Mouse (Mus musculus) urinary bladder, postnatal 10 days (tissue): ENCODE results near the gene Pkp3.

Experiments
- DNase-seq: peaks from one replicate; pipeline ENCODE4 v3.0.0; 2022; ENCODE audit warnings: low spot score

Gene Pkp3

GRCm38 (mm10) chr7:141057541-141057940 is 20.5 kb upstream of the Pkp3 start:
- no peak for DNase-seq

- no peak for DNase-seq
These were observed 19.2 kb upstream of the Pkp3 start for GRCm38 (mm10) chr7:141058601-141059341.

- DNase-seq, result no peak
These were observed 18.1 kb upstream of the Pkp3 start for GRCm38 (mm10) chr7:141059929-141060328.

GRCm38 (mm10) chr7:141060426-141061242 is 17.4 kb upstream of the Pkp3 start, which contains the start of gene B4galnt4:
TSS of gene B4galnt4 (plus strand) at chr7:141061104.
- DNase-seq, result no peak

GRCm38 (mm10) chr7:141061269-141061692 is 16.7 kb upstream of the Pkp3 start:
- DNase-seq, result no peak

- no peak for DNase-seq
These were observed 15.5 kb upstream of the Pkp3 start for GRCm38 (mm10) chr7:141062525-141062924.

GRCm38 (mm10) chr7:141063353-141063752 is 14.7 kb upstream of the Pkp3 start:
- no peak for DNase-seq

GRCm38 (mm10) chr7:141064175-141064574 is 13.8 kb upstream of the Pkp3 start:
- DNase-seq, result no peak

GRCm38 (mm10) chr7:141064576-141064975 is 13.4 kb upstream of the Pkp3 start:
- no peak for DNase-seq

- no peak for DNase-seq
These were observed 9.7 kb upstream of the Pkp3 start for GRCm38 (mm10) chr7:141068351-141068750.

GRCm38 (mm10) chr7:141070058-141070862 is 7.8 kb upstream of the Pkp3 start:
- DNase-seq, result no peak

GRCm38 (mm10) chr7:141072017-141072745 is 5.8 kb upstream of the Pkp3 start:
- DNase-seq, result no peak

GRCm38 (mm10) chr7:141073782-141074181 is 4.2 kb upstream of the Pkp3 start:
- DNase-seq, result no peak

GRCm38 (mm10) chr7:141078876-141079275 is 858 bp downstream of the Pkp3 start:
- DNase-seq, result no peak

- DNase-seq, result no peak
These were observed 1.7 kb downstream of the Pkp3 start for GRCm38 (mm10) chr7:141079481-141080449.

- DNase-seq, result no peak
These were observed 9.9 kb downstream of the Pkp3 start for GRCm38 (mm10) chr7:141087894-141088293.

GRCm38 (mm10) chr7:141088473-141088872 is 10.5 kb downstream of the Pkp3 start:
- no peak for DNase-seq

GRCm38 (mm10) chr7:141090228-141090627 is 12.2 kb downstream of the Pkp3 start:
- no peak for DNase-seq

- no peak for DNase-seq
These were observed 14.2 kb downstream of the Pkp3 start for GRCm38 (mm10) chr7:141092051-141092735.

GRCm38 (mm10) chr7:141093950-141094349 is 15.9 kb downstream of the Pkp3 start:
- DNase-seq, result no peak
